Mouse (Mus musculus) MEL (cell line): Measurements from ENCODE around the gene Syt17. TPM values are rescaled to one million over a fixed set of nuclear protein-coding genes. Genes with fewer than 3 reads are reported as not detected.

Experiments
- DNase-seq: peaks from one replicate; pipeline ENCODE4 v3.0.0; 2011; ENCODE audit warnings: low read depth, low spot score
- H3K27ac ChIP-seq: 2 replicates; pipeline ENCODE4 v1.5.1; 2012; ENCODE audit warnings: low read depth, mild to moderate bottlenecking, control low read depth, low read length, moderate library complexity; ENCODE audit not compliant: control insufficient read depth
- H3K27me3 ChIP-seq, 2 experiments: fragments of 150-350 bp in 1 of 2; sonication (generic) in 1 of 2; 2 replicates each; pipeline ENCODE4 v1.6.1; 2012; ENCODE audit warnings: low read length in 2 of 2, mild to moderate bottlenecking in 2 of 2, improper control_type of control experiment in 1 of 2, moderate library complexity in 1 of 2; ENCODE audit not compliant: insufficient read depth in 2 of 2, control insufficient read depth in 1 of 2
- H3K36me3 ChIP-seq, 2 experiments: 2 replicates each; pipeline ENCODE4 v1.6.1; 2012 to 2014; ENCODE audit warnings: low read length in 2 of 2, improper control_type of control experiment in 1 of 2, inconsistent platforms in 1 of 2, mild to moderate bottlenecking in 1 of 2; ENCODE audit not compliant: insufficient read depth in 2 of 2, control insufficient read depth in 1 of 2
- H3K4me1 ChIP-seq, 2 experiments: fragments of 150-350 bp in 1 of 2; sonication (generic) in 1 of 2; 2 replicates each; pipeline ENCODE4 v1.6.1; 2012; ENCODE audit warnings: low read length in 2 of 2, improper control_type of control experiment in 1 of 2, mild to moderate bottlenecking in 1 of 2; ENCODE audit not compliant: insufficient read depth in 2 of 2, control insufficient read depth in 1 of 2
- H3K4me3 ChIP-seq, 2 experiments: fragments of 150-350 bp in 1 of 2; sonication (generic) in 1 of 2; 2 replicates each; pipeline ENCODE4 v1.5.1; 2012; ENCODE audit warnings: low read depth in 2 of 2, low read length in 2 of 2, mild to moderate bottlenecking in 2 of 2, moderate library complexity in 2 of 2, control low read depth in 1 of 2, improper control_type of control experiment in 1 of 2; ENCODE audit not compliant: control insufficient read depth in 1 of 2, insufficient read depth in 1 of 2
- H3K79me2 ChIP-seq: 2 replicates; pipeline ENCODE4 v1.6.1; 2012; ENCODE audit warnings: mild to moderate bottlenecking, low read length, moderate library complexity; ENCODE audit not compliant: control insufficient read depth, poor library complexity, insufficient read depth
- H3K9ac ChIP-seq: 2 replicates; pipeline ENCODE4 v1.6.1; 2012; ENCODE audit warnings: low read depth, mild to moderate bottlenecking, control low read depth, low read length, moderate library complexity; ENCODE audit not compliant: control insufficient read depth, poor library complexity, severe bottlenecking
- H3K9me3 ChIP-seq: fragments of 150-350 bp; sonication (generic); replicated peaks from 2 replicates; pipeline ENCODE4 v1.6.1; 2012; ENCODE audit warnings: mild to moderate bottlenecking, low read length, improper control_type of control experiment, moderate library complexity; ENCODE audit not compliant: insufficient read depth
- CTCF ChIP-seq, 3 experiments: IDR thresholded peaks in 2 of 3; conservative IDR thresholded peaks in 1 of 3; 2 replicates each; pipeline ENCODE4 v1.5.1; 2011 to 2012; ENCODE audit warnings: low read length in 3 of 3, low read depth in 2 of 3, mild to moderate bottlenecking in 2 of 3, improper control_type of control experiment in 1 of 3, inconsistent platforms in 1 of 3, mixed read lengths in 1 of 3, moderate library complexity in 1 of 3; ENCODE audit not compliant: control insufficient read depth in 1 of 3, insufficient read depth in 1 of 3, poor library complexity in 1 of 3, severe bottlenecking in 1 of 3
- E2F4 ChIP-seq: IDR thresholded peaks from 2 replicates; pipeline ENCODE4 v1.6.1; 2011; ENCODE audit warnings: low read depth, low read length, improper control_type of control experiment, borderline replicate concordance
- HCFC1 ChIP-seq: IDR thresholded peaks from 2 replicates; pipeline ENCODE4 v1.6.1; 2012; ENCODE audit warnings: low read depth, mild to moderate bottlenecking, inconsistent platforms, low read length, improper control_type of control experiment, moderate library complexity
- MYB ChIP-seq: IDR thresholded peaks from 2 replicates; pipeline ENCODE4 v1.6.1; 2011; ENCODE audit warnings: mild to moderate bottlenecking, low read depth, low read length, improper control_type of control experiment
- NRF1 ChIP-seq: IDR thresholded peaks from 2 replicates; pipeline ENCODE4 v1.6.1; 2014; ENCODE audit warnings: low read depth, mild to moderate bottlenecking, inconsistent platforms, low read length, improper control_type of control experiment, moderate library complexity; ENCODE audit not compliant: poor library complexity, insufficient read depth, severe bottlenecking
- POLR2AphosphoS2 ChIP-seq: IDR thresholded peaks from 2 replicates; pipeline ENCODE4 v1.6.1; 2011; ENCODE audit warnings: low read length, improper control_type of control experiment
- RAD21 ChIP-seq: IDR thresholded peaks from 2 replicates; pipeline ENCODE4 v1.6.1; 2011; ENCODE audit warnings: mild to moderate bottlenecking, low read depth, low read length, improper control_type of control experiment
- RCOR1 ChIP-seq: IDR thresholded peaks from 2 replicates; pipeline ENCODE4 v1.6.1; 2012; ENCODE audit warnings: low read depth, mild to moderate bottlenecking, inconsistent platforms, low read length, improper control_type of control experiment
- SMC3 ChIP-seq: IDR thresholded peaks from 2 replicates; pipeline ENCODE4 v1.6.1; 2011; ENCODE audit warnings: low read depth, low read length, improper control_type of control experiment
- TBP ChIP-seq: IDR thresholded peaks from 2 replicates; pipeline ENCODE4 v1.8.0; 2011; ENCODE audit warnings: low read depth, low read length, improper control_type of control experiment
- UBTF ChIP-seq: IDR thresholded peaks from 2 replicates; pipeline ENCODE4 v1.6.1; 2012; ENCODE audit warnings: low read depth, mild to moderate bottlenecking, inconsistent platforms, low read length, improper control_type of control experiment, moderate library complexity, borderline replicate concordance; ENCODE audit not compliant: insufficient read depth
- USF2 ChIP-seq, 2 experiments: IDR thresholded peaks; 2 replicates each; pipeline ENCODE4 v1.6.1; 2011 to 2012; ENCODE audit warnings: improper control_type of control experiment in 2 of 2, low read length in 2 of 2, borderline replicate concordance in 1 of 2, inconsistent platforms in 1 of 2, low read depth in 1 of 2, mild to moderate bottlenecking in 1 of 2; ENCODE audit not compliant: insufficient read depth in 1 of 2
- ZC3H11A ChIP-seq: IDR thresholded peaks from 2 replicates; pipeline ENCODE4 v1.6.1; 2012; ENCODE audit warnings: low read depth, mild to moderate bottlenecking, inconsistent platforms, low read length, improper control_type of control experiment
- ZMIZ1 ChIP-seq: IDR thresholded peaks from 2 replicates; pipeline ENCODE4 v1.6.1; 2012; ENCODE audit warnings: low read depth, mild to moderate bottlenecking, inconsistent platforms, low read length, improper control_type of control experiment, moderate library complexity
- polyA plus RNA-seq, 2 experiments: library from polyadenylated mRNA; stranded (reverse) in 1 of 2; unstranded in 1 of 2; fragments of >175 nt in 1 of 2; fragments of >200 nt in 1 of 2; gene quantifications; 2 replicates each; pipeline versions ENCODE4 v1.2.1 to v1.2.4; 2012; ENCODE audit warnings: low replicate concordance in 2 of 2, low read depth in 1 of 2; ENCODE audit not compliant: insufficient read length in 2 of 2, insufficient read depth in 1 of 2, missing spikeins in 1 of 2
- total RNA-seq: library from RNA; depleted of rRNA; stranded (reverse); fragments of 300-350 nt; gene quantifications from 2 replicates; pipeline ENCODE4 v1.2.3, GENCODE M21; 2012

Gene Syt17
- total and polyA plus RNA-seq, 3 experiments = not detected

DNA sequence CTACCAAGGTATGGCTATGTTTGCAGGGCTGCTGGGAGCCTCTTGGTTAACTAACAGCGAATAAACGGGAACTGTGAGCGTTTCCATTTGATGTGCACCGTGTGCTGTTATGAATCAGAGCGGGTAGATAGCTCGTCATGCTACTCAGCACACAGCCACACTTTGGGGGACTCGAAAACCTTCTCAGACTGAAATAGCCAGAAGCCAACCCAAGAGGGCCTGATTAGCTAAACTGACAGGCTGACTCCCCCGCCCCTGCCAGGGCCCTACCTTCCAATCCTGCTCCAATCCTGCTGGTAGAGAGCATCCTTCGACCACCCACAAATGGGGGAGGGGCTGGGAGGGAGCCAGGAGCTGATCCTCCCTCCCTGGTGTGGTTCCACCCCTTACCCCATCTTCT is 4.7 kb downstream of the Syt17 start:
- Histone ChIP-seq H3K27ac (no peak overlapping the region), H3K4me1 (no peaks in the 10 kb centered on the region), H3K9me3 (no peaks in the 10 kb centered on the region), H3K79me2 (no peaks in the 10 kb centered on the region), H3K36me3 (no peaks in the 10 kb centered on the region), H3K4me3 (no peak overlapping the region), H3K27me3 (no peaks in the 10 kb centered on the region; a peak in 1 of 4 replicates), H3K9ac (no peak overlapping the region)
- TF ChIP-seq E2F4 (no peak), ZMIZ1 (no peak), USF2 (IDR thresholded peaks at IDR 0.05; ENCODE audit: borderline replicate concordance in 1 of 2, insufficient read depth in 1 of 2, low read depth in 1 of 2, low read length in 2 of 2) (no peak), RCOR1 (no peak), SMC3 (no peak), POLR2AphosphoS2 (no peak), UBTF (no peak)
- no peak for DNase-seq

DNA sequence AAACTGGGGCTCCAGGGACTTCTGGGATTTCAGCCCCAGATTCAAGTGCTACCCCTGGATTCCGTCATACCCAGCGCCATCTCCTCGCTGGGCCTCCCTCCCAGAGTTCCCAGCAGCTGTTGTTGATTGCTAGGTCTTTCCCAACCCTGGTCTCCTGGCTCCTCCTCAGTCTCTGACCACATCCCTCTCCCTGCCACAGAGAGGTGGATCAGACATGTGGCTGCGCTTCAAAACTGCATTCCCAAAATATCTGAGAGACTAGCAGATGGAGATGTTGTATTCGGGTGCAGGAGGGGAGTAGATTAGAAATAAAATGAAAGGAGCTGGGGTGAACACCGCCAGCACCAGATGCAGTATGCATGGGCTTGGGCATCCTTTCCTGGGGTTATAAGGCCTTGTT is 6.5 kb downstream of the Syt17 start:
- Histone ChIP-seq H3K79me2 (no peaks in the 10 kb centered on the region), H3K4me1 (no peaks in the 10 kb centered on the region), H3K4me3 (no peak overlapping the region), H3K27me3 (no peaks in the 10 kb centered on the region; a peak in 1 of 4 replicates), H3K9ac (no peak overlapping the region), H3K27ac (no peak overlapping the region), H3K9me3 (no peaks in the 10 kb centered on the region), H3K36me3 (no peaks in the 10 kb centered on the region)
- DNase-seq = no peak
- TF ChIP-seq POLR2AphosphoS2 = no peak
- no peak for TF ChIP-seq HCFC1
- TF ChIP-seq NRF1 = no peak

DNA sequence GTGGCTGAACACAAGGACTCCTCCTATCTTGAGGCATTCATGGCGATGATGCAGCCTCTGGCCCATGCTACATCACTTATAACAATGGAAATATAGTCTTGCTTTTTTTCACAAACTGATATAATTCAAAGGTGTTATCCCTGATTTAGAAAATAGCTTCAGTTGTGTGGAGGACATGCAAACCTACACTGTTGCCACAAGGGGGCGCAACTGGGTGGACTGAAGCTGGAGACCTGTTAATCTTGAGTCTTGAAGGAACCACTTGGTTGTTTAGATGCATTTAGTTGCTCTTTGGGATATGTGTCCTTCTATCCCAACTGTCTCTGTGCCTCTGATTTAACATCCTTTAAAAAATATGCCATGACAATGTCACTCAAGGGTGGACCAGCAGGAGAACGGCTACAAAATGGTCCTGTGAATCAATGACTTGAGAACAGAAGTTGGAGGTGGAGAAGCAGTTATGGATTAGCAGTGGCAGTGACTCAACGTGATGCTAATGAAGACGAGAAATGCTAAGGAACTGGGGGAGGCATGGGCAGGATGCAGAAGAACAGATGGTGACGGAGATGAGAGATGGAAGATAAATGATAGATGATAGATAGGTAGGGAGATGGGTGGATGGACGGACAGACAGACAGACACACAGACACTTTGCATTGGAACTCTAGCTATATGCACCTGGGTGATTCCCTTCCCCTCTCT is 10.8 kb downstream of the Syt17 start:
- Histone ChIP-seq H3K27ac (no peak overlapping the region), H3K79me2 (no peaks in the 10 kb centered on the region), H3K27me3 (no peaks in the 10 kb centered on the region; a peak in 1 of 4 replicates), H3K4me3 (no peak overlapping the region), H3K9me3 (no peaks in the 10 kb centered on the region), H3K36me3 (no peaks in the 10 kb centered on the region), H3K9ac (no peak overlapping the region), H3K4me1 (no peaks in the 10 kb centered on the region)
- DNase-seq = peak; percentile 53
- TF ChIP-seq ZC3H11A (peak; percentile 57), TBP (no peak), RAD21 (peak; percentile 73), SMC3 (peak; percentile 89), MYB (no peak), CTCF (IDR thresholded peaks at IDR 0.05 in 2 of 3, conservative IDR thresholded peaks at IDR 0.05 in 1 of 3; ENCODE audit: control insufficient read depth in 1 of 3, insufficient read depth in 1 of 3, low read depth in 2 of 3, low read length in 3 of 3, poor library complexity in 1 of 3, severe bottlenecking in 1 of 3) (peak; percentile 78 to 91 (median 89))
